Mouse (Mus musculus): ENCODE measurements around the gene Fzd5. TPM values are rescaled to one million over a fixed set of nuclear protein-coding genes. Genes with fewer than 3 reads are reported as not detected.

Fzd5 gene
- 1 to 10 TPM; 7.3 to 8.0 TPM for total RNA-seq (2023)

GRCm38 (mm10) chr1:64737502-64738179 is at the start of gene Fzd5:
Fzd5 (minus strand) TSS chr1:64737751.

GRCm38 (mm10) chr1:64690213-64691013 is 47.1 kb downstream of the Fzd5 start, which contains the start of gene Ccnyl1:
Ccnyl1 (plus strand) TSS chr1:64690455.

Other genes with a start within 250 kb of the Fzd5 start
- gene Creb1, start 205.1 kb downstream of the Fzd5 start, total RNA-seq (2023) = 100 to 1,000 TPM; 119 to 130 TPM
- 1 to 10 TPM in 1 of 2 experiments, under 1 TPM in 1; 0.86 to 2.8 TPM for gene Mettl21a, start 120.5 kb downstream of the Fzd5 start, total RNA-seq (2023)
- 1 to 10 TPM; 4.9 to 5.7 TPM for gene Ccnyl1, start 47.3 kb downstream of the Fzd5 start, total RNA-seq (2023)
- gene Plekhm3, start 219.1 kb upstream of the Fzd5 start, total RNA-seq (2023) = 100 to 1,000 TPM in 1 of 2 experiments, 10 to 100 TPM in 1; 96.6 to 102 TPM

Measured in B cell, adult 67 days (primary cell).